Mouse (Mus musculus): ENCODE data around the gene Inka2. TPM values are rescaled to one million over a fixed set of nuclear protein-coding genes. Genes with fewer than 3 reads are reported as not detected.
"Not testable (repeated sequence)": the region's sequence is repeated elsewhere in the genome, so short reads cannot be mapped to it uniquely, and the experiment has no call there.

Gene Inka2
- polyA plus RNA-seq, 1 experiment, result 15.0 TPM

- no peak for TF ChIP-seq POLR2A (IDR thresholded peaks at IDR 0.05; ENCODE audit: borderline replicate concordance, insufficient read depth, low read length)
- no peak for TF ChIP-seq CTCF (IDR thresholded peaks at IDR 0.05; ENCODE audit: borderline replicate concordance, insufficient read depth, low read depth, low read length)
- Histone ChIP-seq H3K27me3 (ENCODE audit: control insufficient read depth, insufficient read depth, low read length) (no peaks in the 10 kb centered on the region), H3K4me1 (ENCODE audit: control insufficient read depth, insufficient read depth, low read length) (peaks cover 1% of the 10 kb centered on the region), H3K27ac (ENCODE audit: insufficient read depth, low read length) (no peak overlapping the region), H3K4me3 (replicated peaks; ENCODE audit: insufficient read depth, low read depth, low read length) (no peak overlapping the region)
- WGBS, result 93% methylated on average over 2 of the region's 2 CpGs
- DNase-seq, result no peak
Observed at GRCm38 (mm10) chr3:105688536-105688935, 15.9 kb upstream of the Inka2 start.

- Histone ChIP-seq H3K4me1 (ENCODE audit: control insufficient read depth, insufficient read depth, low read length) (peaks cover 33% of the 10 kb centered on the region), H3K27ac (ENCODE audit: insufficient read depth, low read length) (no peak overlapping the region), H3K4me3 (replicated peaks; ENCODE audit: insufficient read depth, low read depth, low read length) (no peak overlapping the region), H3K27me3 (ENCODE audit: control insufficient read depth, insufficient read depth, low read length) (no peaks in the 10 kb centered on the region)
- peak in 1 of 2 experiments; percentile 33 for DNase-seq
- TF ChIP-seq POLR2A (IDR thresholded peaks at IDR 0.05; ENCODE audit: borderline replicate concordance, insufficient read depth, low read length) (no peak), CTCF (IDR thresholded peaks at IDR 0.05; ENCODE audit: borderline replicate concordance, insufficient read depth, low read depth, low read length) (no peak)
- WGBS, result 82% methylated on average over 14 of the region's 14 CpGs
Observed at GRCm38 (mm10) chr3:105693327-105694080, 10.9 kb upstream of the Inka2 start.

- TF ChIP-seq POLR2A (IDR thresholded peaks at IDR 0.05; ENCODE audit: borderline replicate concordance, insufficient read depth, low read length) (no peak), CTCF (IDR thresholded peaks at IDR 0.05; ENCODE audit: borderline replicate concordance, insufficient read depth, low read depth, low read length) (no peak)
- 13% methylated on average over 20 of the region's 20 CpGs for WGBS
- DNase-seq, result peak; percentile 60 to 72
- Histone ChIP-seq H3K27me3 (ENCODE audit: control insufficient read depth, insufficient read depth, low read length) (no peaks in the 10 kb centered on the region), H3K4me1 (ENCODE audit: control insufficient read depth, insufficient read depth, low read length) (peaks cover 38% of the 10 kb centered on the region), H3K27ac (ENCODE audit: insufficient read depth, low read length) (peak overlapping the region; percentile 78), H3K4me3 (replicated peaks; ENCODE audit: insufficient read depth, low read depth, low read length) (no peak overlapping the region)
Observed at GRCm38 (mm10) chr3:105695476-105696386, 8.7 kb upstream of the Inka2 start.

- H3K27ac ChIP-seq (ENCODE audit: insufficient read depth, low read length), result peak overlapping the region; percentile 78; the same call in 1 of the 2 replicates
- TF ChIP-seq CTCF (IDR thresholded peaks at IDR 0.05; ENCODE audit: borderline replicate concordance, insufficient read depth, low read depth, low read length) (no peak), POLR2A (IDR thresholded peaks at IDR 0.05; ENCODE audit: borderline replicate concordance, insufficient read depth, low read length) (no peak)
- peak; percentile 65 to 79 for DNase-seq
- no peak overlapping the region for H3K4me3 ChIP-seq (replicated peaks; ENCODE audit: insufficient read depth, low read depth, low read length)
- no peaks in the 10 kb centered on the region for H3K27me3 ChIP-seq (ENCODE audit: control insufficient read depth, insufficient read depth, low read length)
- 24% methylated on average over 17 of the region's 17 CpGs for WGBS
- peaks cover 38% of the 10 kb centered on the region for H3K4me1 ChIP-seq (ENCODE audit: control insufficient read depth, insufficient read depth, low read length)
Observed at GRCm38 (mm10) chr3:105696387-105697147, 7.8 kb upstream of the Inka2 start.

GRCm38 (mm10) chr3:105697148-105697441 lies 7.3 kb upstream of the Inka2 start:
- DNase-seq, result no peak
- WGBS, result 79% methylated on average over 5 of the region's 5 CpGs
- Histone ChIP-seq H3K27ac (ENCODE audit: insufficient read depth, low read length) (no peak overlapping the region), H3K27me3 (ENCODE audit: control insufficient read depth, insufficient read depth, low read length) (no peaks in the 10 kb centered on the region), H3K4me1 (ENCODE audit: control insufficient read depth, insufficient read depth, low read length) (peaks cover 38% of the 10 kb centered on the region), H3K4me3 (replicated peaks; ENCODE audit: insufficient read depth, low read depth, low read length) (no peak overlapping the region)
- TF ChIP-seq CTCF (IDR thresholded peaks at IDR 0.05; ENCODE audit: borderline replicate concordance, insufficient read depth, low read depth, low read length) (no peak), POLR2A (IDR thresholded peaks at IDR 0.05; ENCODE audit: borderline replicate concordance, insufficient read depth, low read length) (no peak)

GRCm38 (mm10) chr3:105698311-105698710 lies 6.1 kb upstream of the Inka2 start:
- TF ChIP-seq POLR2A (IDR thresholded peaks at IDR 0.05; ENCODE audit: borderline replicate concordance, insufficient read depth, low read length) (no peak), CTCF (IDR thresholded peaks at IDR 0.05; ENCODE audit: borderline replicate concordance, insufficient read depth, low read depth, low read length) (no peak)
- whole genome bisulfite sequencing, result 95% methylated on average over 1 of the region's 1 CpGs

GRCm38 (mm10) chr3:105699241-105699933 lies 5.0 kb upstream of the Inka2 start:
- Histone ChIP-seq H3K4me3 (replicated peaks; ENCODE audit: insufficient read depth, low read depth, low read length) (no peak overlapping the region), H3K4me1 (ENCODE audit: control insufficient read depth, insufficient read depth, low read length) (peaks cover 31% of the 10 kb centered on the region), H3K27me3 (ENCODE audit: control insufficient read depth, insufficient read depth, low read length) (no peaks in the 10 kb centered on the region), H3K27ac (ENCODE audit: insufficient read depth, low read length) (no peak overlapping the region; the same call in 1 of the 2 replicates)
- TF ChIP-seq CTCF (IDR thresholded peaks at IDR 0.05; ENCODE audit: borderline replicate concordance, insufficient read depth, low read depth, low read length) (no peak), POLR2A (IDR thresholded peaks at IDR 0.05; ENCODE audit: borderline replicate concordance, insufficient read depth, low read length) (no peak)
- DNase-seq, result no peak
- WGBS, result 82% methylated on average over 3 of the region's 3 CpGs

More at GRCm38 (mm10) chr3:105698311-105698710, 6.1 kb upstream of the Inka2 start:
- H3K4me1 ChIP-seq (ENCODE audit: control insufficient read depth, insufficient read depth, low read length), result peaks cover 38% of the 10 kb centered on the region
- no peak for DNase-seq
- no peak overlapping the region for H3K4me3 ChIP-seq (replicated peaks; ENCODE audit: insufficient read depth, low read depth, low read length)
- H3K27me3 ChIP-seq (ENCODE audit: control insufficient read depth, insufficient read depth, low read length), result no peaks in the 10 kb centered on the region
- no peak overlapping the region for H3K27ac ChIP-seq (ENCODE audit: insufficient read depth, low read length)

- whole genome bisulfite sequencing, result 85% methylated on average over 1 of the region's 1 CpGs
- peaks cover 18% of the 10 kb centered on the region; the same call in 1 of the 2 replicates for H3K4me1 ChIP-seq (ENCODE audit: control insufficient read depth, insufficient read depth, low read length)
- DNase-seq; H3K27ac ChIP-seq (ENCODE audit: insufficient read depth, low read length); H3K27me3 ChIP-seq (ENCODE audit: control insufficient read depth, insufficient read depth, low read length); H3K4me3 ChIP-seq (replicated peaks; ENCODE audit: insufficient read depth, low read depth, low read length): not testable (repeated sequence)
Observed at GRCm38 (mm10) chr3:105700786-105701185, 3.6 kb upstream of the Inka2 start.
